Mouse (Mus musculus) midbrain, embryonic 13.5 days (tissue): Measurements from ENCODE around the gene Naglu. TPM values are rescaled to one million over a fixed set of nuclear protein-coding genes. Genes with fewer than 3 reads are reported as not detected.

Experiments
- ATAC-seq: fragments of 200-750 bp; cut with Nextera tagmentation; 2 replicates; pipeline ENCODE4 v1.8.0; 2017; ENCODE audit warnings: mild to moderate bottlenecking, moderate TSS enrichment, moderate library complexity
- H3K27ac ChIP-seq: fragments of 300-500 bp; sonication (generic); 2 replicates; pipeline ENCODE4 v1.5.1; 2015; ENCODE audit warnings: inconsistent platforms, mild to moderate bottlenecking, moderate library complexity
- H3K27me3 ChIP-seq: fragments of 300-500 bp; sonication (generic); 2 replicates; pipeline ENCODE4 v1.6.1; 2015; ENCODE audit warnings: mild to moderate bottlenecking, inconsistent platforms
- H3K36me3 ChIP-seq: fragments of 300-500 bp; sonication (generic); 2 replicates; pipeline ENCODE4 v1.6.1; 2015; ENCODE audit warnings: mild to moderate bottlenecking, inconsistent platforms
- H3K4me1 ChIP-seq: fragments of 300-500 bp; sonication (generic); replicated peaks from 2 replicates; pipeline ENCODE4 v1.6.1; 2015; ENCODE audit warnings: inconsistent platforms
- H3K4me2 ChIP-seq: fragments of 300-500 bp; sonication (generic); replicated peaks from 2 replicates; pipeline ENCODE4 v1.6.1; 2015; ENCODE audit warnings: moderate library complexity, mild to moderate bottlenecking, inconsistent platforms
- H3K4me3 ChIP-seq: fragments of 300-500 bp; sonication (generic); replicated peaks from 2 replicates; pipeline ENCODE4 v1.5.1; 2015; ENCODE audit warnings: mild to moderate bottlenecking, inconsistent platforms
- H3K9ac ChIP-seq: fragments of 300-500 bp; sonication (generic); replicated peaks from 2 replicates; pipeline ENCODE4 v1.6.1; 2015; ENCODE audit warnings: mild to moderate bottlenecking, inconsistent platforms
- H3K9me3 ChIP-seq: fragments of 300-500 bp; sonication (generic); 2 replicates; pipeline ENCODE4 v1.6.1; 2016; ENCODE audit warnings: mild to moderate bottlenecking, inconsistent platforms
- WGBS: fragments of 180-500 bp; shearing (Covaris S2); methylation state at CpG from one replicate; pipeline ENCODE4 v1.1.7; 2015; 5-methylcytosine and 5-hydroxymethylcytosine counted together
- polyA plus RNA-seq: library from polyadenylated mRNA; unstranded; fragments of >200 nt; fragmentation: Nextera tagmentation; extraction: Ambion mirVana; gene quantifications from 2 replicates; pipeline ENCODE4 v1.2.1, GENCODE M21; 2015

The Naglu gene
- polyA plus RNA-seq: 9.7 and 9.9 TPM in 2 replicates

DNA sequence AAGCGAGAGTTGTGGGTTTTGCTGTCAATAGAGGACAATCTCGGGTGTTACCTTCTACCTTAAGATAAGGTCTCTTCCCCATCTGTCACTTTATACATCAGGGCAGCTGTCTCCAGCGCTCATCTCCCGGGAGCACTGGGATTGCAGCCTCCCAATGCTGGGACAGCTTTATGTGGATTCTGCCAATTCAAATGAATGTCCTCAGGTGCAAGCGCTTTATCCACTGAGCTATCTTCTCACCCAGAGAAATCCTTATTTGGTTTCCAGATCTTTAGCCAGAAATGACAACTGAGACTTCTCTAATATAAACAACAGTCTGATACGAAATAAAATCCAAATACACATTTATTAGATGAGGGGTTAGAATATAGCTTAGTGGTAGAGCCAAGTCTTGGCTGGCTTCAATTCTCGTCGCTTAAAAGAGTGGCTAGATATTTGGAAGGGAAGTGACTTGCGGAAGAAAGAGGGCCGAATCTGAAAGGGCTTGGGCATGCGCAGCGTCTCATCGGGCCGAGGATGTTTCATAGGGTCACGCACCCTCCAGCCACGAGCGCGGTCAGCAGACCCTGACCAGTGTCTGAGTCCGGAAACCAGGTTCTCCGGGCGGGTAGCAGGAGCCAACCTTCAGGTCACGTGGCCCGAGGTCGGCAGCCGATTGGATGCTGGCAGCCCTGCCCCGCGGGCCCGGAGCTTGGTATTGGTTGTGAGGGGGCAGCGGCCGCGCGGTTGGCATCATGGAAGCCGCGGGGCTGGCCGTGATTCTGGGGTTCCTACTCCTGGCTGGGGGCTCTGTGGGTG is at the start of gene Naglu:
Naglu (plus strand) TSS at position 622 of the 798 bp plus-strand sequence.
- Histone ChIP-seq H3K4me3 (peak within 1 kb of the TSS; percentile 80), H3K4me2 (peak within 1 kb of the TSS; percentile 96), H3K27ac (peak within 1 kb of the TSS; percentile 69), H3K9ac (peak within 1 kb of the TSS; percentile 92), H3K27me3 (peaks cover 10% of the 10 kb centered on the region; the same call in 1 of the 2 replicates), H3K9me3 (no peaks in the 10 kb centered on the region), H3K36me3 (peaks cover 2% of the 10 kb centered on the region), H3K4me1 (peaks cover 21% of the 10 kb centered on the region)
- peak; percentile 89 for ATAC-seq
- WGBS: 5% methylated on average over 35 of the region's 35 CpGs

- Histone ChIP-seq H3K36me3 (peaks cover 90% of the 10 kb centered on the region), H3K27ac (no peak overlapping the region), H3K9me3 (no peaks in the 10 kb centered on the region), H3K4me3 (no peak overlapping the region), H3K4me1 (no peaks in the 10 kb centered on the region), H3K27me3 (no peaks in the 10 kb centered on the region), H3K4me2 (no peak overlapping the region), H3K9ac (no peak overlapping the region)
- WGBS: 88% methylated on average over 12 of the region's 12 CpGs
- no peak for ATAC-seq
Observed at GRCm38 (mm10) chr11:101023371-101023770, 46.4 kb upstream of the Naglu start.

GRCm38 (mm10) chr11:101024001-101024400 is 45.8 kb upstream of the Naglu start:
- Histone ChIP-seq H3K4me3 (no peak overlapping the region), H3K36me3 (peaks cover 92% of the 10 kb centered on the region), H3K9me3 (no peaks in the 10 kb centered on the region), H3K9ac (no peak overlapping the region), H3K27me3 (no peaks in the 10 kb centered on the region), H3K27ac (no peak overlapping the region), H3K4me2 (no peak overlapping the region), H3K4me1 (no peaks in the 10 kb centered on the region)
- ATAC-seq: no peak
- 94% methylated on average over 4 of the region's 4 CpGs for WGBS

- no peak for ATAC-seq
- 94% methylated on average over 11 of the region's 11 CpGs for WGBS
- no peaks in the 10 kb centered on the region for H3K4me1 ChIP-seq
Observed at GRCm38 (mm10) chr11:101027121-101027520, 42.7 kb upstream of the Naglu start.

DNA sequence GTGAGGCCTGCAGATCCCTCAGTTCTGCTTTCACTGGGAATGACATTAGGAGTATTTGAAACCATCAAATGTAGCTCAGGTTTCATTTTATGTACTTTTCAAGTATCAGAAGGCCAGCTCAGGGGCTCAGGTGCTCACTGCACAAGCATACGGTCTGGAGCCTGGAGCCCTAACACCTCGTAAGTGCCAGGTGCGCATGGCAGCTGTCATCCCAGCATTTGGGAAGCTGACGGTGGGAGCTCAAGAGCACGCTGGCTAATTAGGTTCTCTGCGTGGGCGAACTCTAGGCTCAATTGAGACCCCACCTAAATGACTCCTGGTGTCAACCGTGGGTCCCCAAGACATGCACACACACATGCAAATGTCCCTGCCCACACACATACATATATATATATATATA is 40.5 kb upstream of the Naglu start:
- no peaks in the 10 kb centered on the region for H3K9me3 ChIP-seq
- H3K9ac ChIP-seq: no peak overlapping the region
- no peaks in the 10 kb centered on the region for H3K4me1 ChIP-seq
- ATAC-seq: no peak
- 92% methylated on average over 8 of the region's 8 CpGs for WGBS
- H3K27ac ChIP-seq: no peak overlapping the region
- no peaks in the 10 kb centered on the region for H3K27me3 ChIP-seq
- H3K36me3 ChIP-seq: peaks cover 89% of the 10 kb centered on the region
- no peak overlapping the region for H3K4me3 ChIP-seq
- no peak overlapping the region for H3K4me2 ChIP-seq

More at GRCm38 (mm10) chr11:101027121-101027520, 42.7 kb upstream of the Naglu start:
- no peak overlapping the region for H3K4me2 ChIP-seq
- H3K4me3 ChIP-seq: no peak overlapping the region
- no peak overlapping the region for H3K9ac ChIP-seq
- H3K27me3 ChIP-seq: no peaks in the 10 kb centered on the region
- peaks cover 88% of the 10 kb centered on the region for H3K36me3 ChIP-seq
- no peak overlapping the region for H3K27ac ChIP-seq
- H3K9me3 ChIP-seq: no peaks in the 10 kb centered on the region

GRCm38 (mm10) chr11:101030136-101030807 is 39.5 kb upstream of the Naglu start:
- no peak overlapping the region for H3K27ac ChIP-seq
- no peak overlapping the region for H3K4me3 ChIP-seq
- 85% methylated on average over 10 of the region's 10 CpGs for WGBS
- H3K9ac ChIP-seq: no peak overlapping the region
- no peaks in the 10 kb centered on the region for H3K4me1 ChIP-seq
- H3K4me2 ChIP-seq: no peak overlapping the region
- no peaks in the 10 kb centered on the region for H3K9me3 ChIP-seq
- H3K27me3 ChIP-seq: no peaks in the 10 kb centered on the region
- no peak for ATAC-seq
- H3K36me3 ChIP-seq: peaks cover 90% of the 10 kb centered on the region

GRCm38 (mm10) chr11:101030808-101031156 is 39.0 kb upstream of the Naglu start:
- ATAC-seq: no peak
- Histone ChIP-seq H3K9me3 (no peaks in the 10 kb centered on the region), H3K4me1 (no peaks in the 10 kb centered on the region), H3K36me3 (peaks cover 88% of the 10 kb centered on the region), H3K9ac (no peak overlapping the region), H3K27me3 (no peaks in the 10 kb centered on the region), H3K27ac (no peak overlapping the region), H3K4me2 (no peak overlapping the region), H3K4me3 (no peak overlapping the region)
- WGBS: 93% methylated on average over 4 of the region's 4 CpGs

DNA sequence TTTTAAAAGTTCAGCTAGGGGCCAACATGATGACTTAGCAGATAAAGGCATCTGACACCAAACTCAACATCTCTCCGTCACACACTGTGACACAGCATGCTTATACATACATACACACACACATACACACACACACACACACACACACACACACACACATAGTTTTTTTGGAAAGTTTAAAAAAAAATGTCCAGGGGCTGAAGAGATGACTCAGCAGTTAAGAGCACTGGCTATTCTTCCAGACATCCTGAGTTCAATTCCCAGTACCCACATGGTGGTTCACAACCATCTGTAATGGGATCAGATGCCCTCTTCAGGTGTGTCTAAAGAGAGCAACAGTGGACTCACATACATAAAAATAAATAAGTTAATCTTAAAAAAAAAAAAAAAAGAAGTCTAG is 38.3 kb upstream of the Naglu start:
- Histone ChIP-seq H3K9ac (no peak overlapping the region), H3K27me3 (no peaks in the 10 kb centered on the region), H3K36me3 (peaks cover 88% of the 10 kb centered on the region), H3K4me1 (no peaks in the 10 kb centered on the region), H3K9me3 (no peaks in the 10 kb centered on the region), H3K4me3 (no peak overlapping the region), H3K27ac (no peak overlapping the region), H3K4me2 (no peak overlapping the region)
- WGBS: 100% methylated on average over 1 of the region's 1 CpGs
- ATAC-seq: no peak

- Histone ChIP-seq H3K4me2 (no peak overlapping the region), H3K4me1 (no peaks in the 10 kb centered on the region), H3K27ac (no peak overlapping the region), H3K9ac (no peak overlapping the region), H3K27me3 (no peaks in the 10 kb centered on the region), H3K36me3 (peaks cover 89% of the 10 kb centered on the region), H3K9me3 (no peaks in the 10 kb centered on the region), H3K4me3 (no peak overlapping the region)
- ATAC-seq: no peak
- WGBS: 93% methylated on average over 17 of the region's 17 CpGs
Observed at GRCm38 (mm10) chr11:101033856-101034500, 35.8 kb upstream of the Naglu start.

GRCm38 (mm10) chr11:101034614-101035327 is 35.0 kb upstream of the Naglu start:
- no peak overlapping the region for H3K4me2 ChIP-seq

DNA sequence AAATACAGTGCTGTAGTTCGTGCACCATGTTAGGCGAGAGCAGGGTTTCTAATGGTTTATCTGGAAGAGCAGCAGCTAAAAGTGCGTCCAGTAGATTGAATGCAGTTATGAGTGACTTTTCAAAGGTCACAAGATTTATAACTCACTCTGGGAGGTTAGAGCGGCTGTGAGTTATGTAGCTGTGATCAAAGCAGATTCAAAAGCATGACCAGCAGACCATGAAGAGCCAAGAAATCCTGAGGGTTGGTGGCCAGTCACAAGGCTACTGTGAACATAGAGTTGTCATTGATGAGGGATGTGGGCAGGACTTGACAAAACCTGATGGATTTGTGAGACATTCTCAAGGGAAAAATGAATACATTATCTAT is 34.5 kb upstream of the Naglu start:
- H3K4me2 ChIP-seq: no peak overlapping the region
- WGBS: 84% methylated on average over 4 of the region's 4 CpGs
- H3K27me3 ChIP-seq: no peaks in the 10 kb centered on the region
- ATAC-seq: no peak
- no peak overlapping the region for H3K4me3 ChIP-seq
- H3K4me1 ChIP-seq: no peaks in the 10 kb centered on the region
- no peaks in the 10 kb centered on the region for H3K9me3 ChIP-seq
- peaks cover 92% of the 10 kb centered on the region for H3K36me3 ChIP-seq
- no peak overlapping the region for H3K27ac ChIP-seq
- H3K9ac ChIP-seq: no peak overlapping the region

More at GRCm38 (mm10) chr11:101034614-101035327, 35.0 kb upstream of the Naglu start:
- WGBS: 97% methylated on average over 8 of the region's 8 CpGs
- Histone ChIP-seq H3K36me3 (peaks cover 92% of the 10 kb centered on the region), H3K27me3 (no peaks in the 10 kb centered on the region), H3K4me3 (no peak overlapping the region), H3K9ac (no peak overlapping the region), H3K9me3 (no peaks in the 10 kb centered on the region), H3K27ac (no peak overlapping the region), H3K4me1 (no peaks in the 10 kb centered on the region)
- no peak for ATAC-seq

GRCm38 (mm10) chr11:101037795-101038194 is 32.0 kb upstream of the Naglu start:
- 87% methylated on average over 10 of the region's 10 CpGs for WGBS
- peaks cover 94% of the 10 kb centered on the region for H3K36me3 ChIP-seq

More at GRCm38 (mm10) chr11:101037795-101038194, 32.0 kb upstream of the Naglu start:
- no peaks in the 10 kb centered on the region for H3K27me3 ChIP-seq
- H3K9me3 ChIP-seq: no peaks in the 10 kb centered on the region
- H3K4me2 ChIP-seq: no peak overlapping the region
- no peak overlapping the region for H3K9ac ChIP-seq
- H3K4me3 ChIP-seq: no peak overlapping the region
- no peaks in the 10 kb centered on the region for H3K4me1 ChIP-seq
- no peak overlapping the region for H3K27ac ChIP-seq
- no peak for ATAC-seq
